Mouse (Mus musculus): Measurements from ENCODE around the gene Eps8l2. TPM values are rescaled to one million over a fixed set of nuclear protein-coding genes. Genes with fewer than 3 reads are reported as not detected.
A peak's percentile ranks its signal among the peaks of the same experiment; 100 is the strongest.

The Eps8l2 gene
- total and polyA plus RNA-seq, 3 experiments = 0.33 TPM; not detected in 2

DNA sequence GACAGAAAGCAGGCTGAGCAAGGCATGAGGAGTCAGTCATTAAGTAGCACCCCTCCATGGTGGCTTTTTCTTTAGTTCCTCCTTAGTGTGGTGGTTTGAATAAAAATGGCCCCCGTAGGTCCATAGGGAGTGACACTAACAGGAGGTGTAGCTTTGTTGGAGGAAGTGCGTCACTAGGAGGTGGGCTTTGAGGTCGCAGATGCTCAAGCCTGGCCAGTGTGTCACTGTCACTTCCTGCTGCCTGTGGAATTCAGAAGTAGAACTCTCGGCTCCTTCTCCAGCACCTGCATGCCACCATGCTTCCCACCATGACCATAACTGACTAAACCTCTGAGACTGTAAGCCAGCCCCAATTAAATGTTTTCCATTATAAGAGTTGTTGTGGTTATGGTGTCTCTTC lies 28.7 kb downstream of the Eps8l2 start:
- no peak for TF ChIP-seq GATA1 (IDR thresholded peaks at IDR 0.05; ENCODE audit: borderline replicate concordance, low read length)
- no peak for TF ChIP-seq GATA2 (IDR thresholded peaks at IDR 0.05; ENCODE audit: borderline replicate concordance, low read depth, low read length)
- no peak for TF ChIP-seq TAL1 (conservative IDR thresholded peaks at IDR 0.05; ENCODE audit: low read depth, low read length)
- TF ChIP-seq POLR2AphosphoS5 (IDR thresholded peaks at IDR 0.05; ENCODE audit: insufficient replicate concordance, low read depth, low read length) = no peak
- TF ChIP-seq CTCF (IDR thresholded peaks at IDR 0.05; ENCODE audit: low read depth, low read length) = no peak
- DNase-seq (ENCODE audit: low spot score) = no peak
- H3K9me3 ChIP-seq (replicated peaks) = no peaks in the 10 kb centered on the region
- H3K4me1 ChIP-seq (ENCODE audit: insufficient read depth, low read depth, low read length) = peaks cover 56% of the 10 kb centered on the region
- no peaks in the 10 kb centered on the region for H3K36me3 ChIP-seq (replicated peaks)
- no peaks in the 10 kb centered on the region for H3K27me3 ChIP-seq (ENCODE audit: insufficient read depth, low read length)
- no peak overlapping the region for H3K4me3 ChIP-seq (ENCODE audit: low read depth, low read length)
- no peak for ATAC-seq (ENCODE audit: extremely low read depth, insufficient number of reproducible peaks, low FRiP score, poor library complexity, severe bottlenecking)

- Histone ChIP-seq H3K9me3 (replicated peaks) (no peaks in the 10 kb centered on the region), H3K4me3 (ENCODE audit: low read depth, low read length) (no peak overlapping the region), H3K27me3 (ENCODE audit: insufficient read depth, low read length) (no peaks in the 10 kb centered on the region), H3K36me3 (replicated peaks) (no peaks in the 10 kb centered on the region), H3K4me1 (ENCODE audit: insufficient read depth, low read depth, low read length) (peaks cover 36% of the 10 kb centered on the region)
- DNase-seq (ENCODE audit: low spot score) (no peak), ATAC-seq (ENCODE audit: extremely low read depth, insufficient number of reproducible peaks, low FRiP score, poor library complexity, severe bottlenecking) (no peak)
- TF ChIP-seq TAL1 (conservative IDR thresholded peaks at IDR 0.05; ENCODE audit: low read depth, low read length) (no peak), GATA2 (IDR thresholded peaks at IDR 0.05; ENCODE audit: borderline replicate concordance, low read depth, low read length) (no peak), CTCF (IDR thresholded peaks at IDR 0.05; ENCODE audit: low read depth, low read length) (no peak), GATA1 (IDR thresholded peaks at IDR 0.05; ENCODE audit: borderline replicate concordance, low read length) (no peak), POLR2AphosphoS5 (IDR thresholded peaks at IDR 0.05; ENCODE audit: insufficient replicate concordance, low read depth, low read length) (no peak)
Measured at GRCm38 (mm10) chr7:141369918-141370317, 31.2 kb downstream of the Eps8l2 start.

- Histone ChIP-seq H3K27me3 (ENCODE audit: insufficient read depth, low read length) (no peaks in the 10 kb centered on the region), H3K4me3 (ENCODE audit: low read depth, low read length) (no peak overlapping the region), H3K4me1 (ENCODE audit: insufficient read depth, low read depth, low read length) (peaks cover 30% of the 10 kb centered on the region), H3K9me3 (replicated peaks) (no peaks in the 10 kb centered on the region), H3K36me3 (replicated peaks) (no peaks in the 10 kb centered on the region)
- no peak for DNase-seq (ENCODE audit: low spot score)
- TF ChIP-seq GATA1 (IDR thresholded peaks at IDR 0.05; ENCODE audit: borderline replicate concordance, low read length) = no peak
- no peak for ATAC-seq (ENCODE audit: extremely low read depth, insufficient number of reproducible peaks, low FRiP score, poor library complexity, severe bottlenecking)
Measured at GRCm38 (mm10) chr7:141371942-141372595, 33.4 kb downstream of the Eps8l2 start.

GRCm38 (mm10) chr7:141373611-141374010 lies 34.9 kb downstream of the Eps8l2 start:
- H3K4me1 ChIP-seq (ENCODE audit: insufficient read depth, low read depth, low read length) = peaks cover 24% of the 10 kb centered on the region
- no peak overlapping the region for H3K4me3 ChIP-seq (ENCODE audit: low read depth, low read length)
- DNase-seq (ENCODE audit: low spot score) (no peak), ATAC-seq (ENCODE audit: extremely low read depth, insufficient number of reproducible peaks, low FRiP score, poor library complexity, severe bottlenecking) (no peak)
- TF ChIP-seq TAL1 (conservative IDR thresholded peaks at IDR 0.05; ENCODE audit: low read depth, low read length) = no peak
- no peak for TF ChIP-seq GATA1 (IDR thresholded peaks at IDR 0.05; ENCODE audit: borderline replicate concordance, low read length)
- no peak for TF ChIP-seq POLR2AphosphoS5 (IDR thresholded peaks at IDR 0.05; ENCODE audit: insufficient replicate concordance, low read depth, low read length)
- TF ChIP-seq CTCF (IDR thresholded peaks at IDR 0.05; ENCODE audit: low read depth, low read length) = no peak
- TF ChIP-seq GATA2 (IDR thresholded peaks at IDR 0.05; ENCODE audit: borderline replicate concordance, low read depth, low read length) = no peak
- H3K36me3 ChIP-seq (replicated peaks) = no peaks in the 10 kb centered on the region
- no peaks in the 10 kb centered on the region for H3K27me3 ChIP-seq (ENCODE audit: insufficient read depth, low read length)
- H3K9me3 ChIP-seq (replicated peaks) = no peaks in the 10 kb centered on the region

- H3K36me3 ChIP-seq (replicated peaks) = no peaks in the 10 kb centered on the region
- H3K9me3 ChIP-seq (replicated peaks) = no peaks in the 10 kb centered on the region
- no peak overlapping the region for H3K4me3 ChIP-seq (ENCODE audit: low read depth, low read length)
- H3K4me1 ChIP-seq (ENCODE audit: insufficient read depth, low read depth, low read length) = peaks cover 24% of the 10 kb centered on the region
- no peak for TF ChIP-seq GATA1 (IDR thresholded peaks at IDR 0.05; ENCODE audit: borderline replicate concordance, low read length)
- no peak for TF ChIP-seq CTCF (IDR thresholded peaks at IDR 0.05; ENCODE audit: low read depth, low read length)
- no peak for TF ChIP-seq GATA2 (IDR thresholded peaks at IDR 0.05; ENCODE audit: borderline replicate concordance, low read depth, low read length)
- no peak for TF ChIP-seq TAL1 (conservative IDR thresholded peaks at IDR 0.05; ENCODE audit: low read depth, low read length)
- TF ChIP-seq POLR2AphosphoS5 (IDR thresholded peaks at IDR 0.05; ENCODE audit: insufficient replicate concordance, low read depth, low read length) = no peak
- DNase-seq (ENCODE audit: low spot score) (no peak), ATAC-seq (ENCODE audit: extremely low read depth, insufficient number of reproducible peaks, low FRiP score, poor library complexity, severe bottlenecking) (no peak)
- no peaks in the 10 kb centered on the region for H3K27me3 ChIP-seq (ENCODE audit: insufficient read depth, low read length)
Measured at GRCm38 (mm10) chr7:141374399-141374798, 35.7 kb downstream of the Eps8l2 start.

- H3K36me3 ChIP-seq (replicated peaks) = no peaks in the 10 kb centered on the region
- DNase-seq (ENCODE audit: low spot score) (no peak), ATAC-seq (ENCODE audit: extremely low read depth, insufficient number of reproducible peaks, low FRiP score, poor library complexity, severe bottlenecking) (peak; percentile 63)
- no peak overlapping the region for H3K4me3 ChIP-seq (ENCODE audit: low read depth, low read length)
- no peaks in the 10 kb centered on the region for H3K9me3 ChIP-seq (replicated peaks)
- TF ChIP-seq GATA2 (IDR thresholded peaks at IDR 0.05; ENCODE audit: borderline replicate concordance, low read depth, low read length) = no peak
- no peak for TF ChIP-seq CTCF (IDR thresholded peaks at IDR 0.05; ENCODE audit: low read depth, low read length)
- TF ChIP-seq POLR2AphosphoS5 (IDR thresholded peaks at IDR 0.05; ENCODE audit: insufficient replicate concordance, low read depth, low read length) = no peak
- no peak for TF ChIP-seq TAL1 (conservative IDR thresholded peaks at IDR 0.05; ENCODE audit: low read depth, low read length)
- no peak for TF ChIP-seq GATA1 (IDR thresholded peaks at IDR 0.05; ENCODE audit: borderline replicate concordance, low read length)
- H3K4me1 ChIP-seq (ENCODE audit: insufficient read depth, low read depth, low read length) = peaks cover 47% of the 10 kb centered on the region
- no peaks in the 10 kb centered on the region for H3K27me3 ChIP-seq (ENCODE audit: insufficient read depth, low read length)
Measured at GRCm38 (mm10) chr7:141379584-141379983, 40.9 kb downstream of the Eps8l2 start.
